Mouse (Mus musculus) hindbrain, embryonic 16.5 days (tissue): ENCODE measurements around the gene Heg1. TPM values are rescaled to one million over a fixed set of nuclear protein-coding genes. Genes with fewer than 3 reads are reported as not detected.

ENCODE experiments used
- ATAC-seq: fragments of 200-750 bp; cut with Nextera tagmentation; 2 replicates; pipeline ENCODE4 v1.8.0; 2017; ENCODE audit warnings: moderate TSS enrichment, moderate library complexity
- H3K27ac ChIP-seq: fragments of 300-500 bp; sonication (generic); 2 replicates; pipeline ENCODE4 v1.5.1; 2014; ENCODE audit warnings: low read depth, mild to moderate bottlenecking, control low read depth, low read length, moderate library complexity
- H3K27me3 ChIP-seq: fragments of 300-500 bp; sonication (generic); replicated peaks from 2 replicates; pipeline ENCODE4 v1.6.1; 2014; ENCODE audit warnings: low read length; ENCODE audit not compliant: control insufficient read depth, insufficient read depth
- H3K36me3 ChIP-seq: fragments of 300-500 bp; sonication (generic); 2 replicates; pipeline ENCODE4 v1.6.1; 2014; ENCODE audit warnings: mild to moderate bottlenecking, low read length, moderate library complexity, mixed read lengths; ENCODE audit not compliant: control insufficient read depth, insufficient read depth
- H3K4me1 ChIP-seq: fragments of 300-500 bp; sonication (generic); 2 replicates; pipeline ENCODE4 v1.6.1; 2014; ENCODE audit warnings: low read depth, low read length; ENCODE audit not compliant: control insufficient read depth, insufficient read depth
- H3K4me2 ChIP-seq: fragments of 300-500 bp; sonication (generic); 2 replicates; pipeline ENCODE4 v1.6.1; 2014; ENCODE audit warnings: mild to moderate bottlenecking, low read length, control low read depth, moderate library complexity
- H3K4me3 ChIP-seq: fragments of 300-500 bp; sonication (generic); 2 replicates; pipeline ENCODE4 v1.5.1; 2014; ENCODE audit warnings: mild to moderate bottlenecking, low read length, control low read depth, moderate library complexity
- H3K9ac ChIP-seq: fragments of 300-500 bp; sonication (generic); 2 replicates; pipeline ENCODE4 v1.6.1; 2014; ENCODE audit warnings: low read depth, mild to moderate bottlenecking, control low read depth, low read length, moderate library complexity
- H3K9me3 ChIP-seq: fragments of 300-500 bp; sonication (generic); 2 replicates; pipeline ENCODE4 v1.6.1; 2014; ENCODE audit warnings: mild to moderate bottlenecking, low read length, moderate library complexity; ENCODE audit not compliant: control insufficient read depth
- WGBS: fragments of 180-500 bp; shearing (Covaris S2); extraction: QIAGEN DNeasy Blood & Tissue Kit; methylation state at CpG from one replicate; pipeline ENCODE4 v1.1.7; 2014; 5-methylcytosine and 5-hydroxymethylcytosine counted together
- polyA plus RNA-seq: library from polyadenylated mRNA; unstranded; fragments of >200 nt; fragmentation: Nextera tagmentation; extraction: Ambion mirVana; gene quantifications from 2 replicates; pipeline ENCODE4 v1.2.1, GENCODE M21; 2015

Gene Heg1
- polyA plus RNA-seq, 1 experiment from 2014 or later = 7.2 TPM

- Histone ChIP-seq H3K27ac (peak overlapping the region; percentile 77), H3K4me2 (no peak overlapping the region), H3K36me3 (no peaks in the 10 kb centered on the region), H3K27me3 (no peaks in the 10 kb centered on the region), H3K4me1 (peaks cover 11% of the 10 kb centered on the region), H3K9me3 (no peaks in the 10 kb centered on the region), H3K4me3 (no peak overlapping the region), H3K9ac (no peak overlapping the region)
- WGBS = 80% methylated on average over 6 of the region's 6 CpGs
- ATAC-seq = no peak
Observed at GRCm38 (mm10) chr16:33733864-33734263, 49.7 kb downstream of the Heg1 start.

GRCm38 (mm10) chr16:33734545-33734944, 50.4 kb downstream of the Heg1 start:
- Histone ChIP-seq H3K27ac (peak overlapping the region; percentile 77), H3K4me1 (peaks cover 13% of the 10 kb centered on the region), H3K4me3 (no peak overlapping the region), H3K4me2 (no peak overlapping the region), H3K9ac (0 out of 2 replicates have a peak overlapping the region, but pooled peaks have one; percentile 13), H3K9me3 (no peaks in the 10 kb centered on the region), H3K36me3 (no peaks in the 10 kb centered on the region), H3K27me3 (no peaks in the 10 kb centered on the region)
- ATAC-seq = peak; percentile 86
- 17% methylated on average over 10 of the region's 10 CpGs for WGBS

- WGBS = 56% methylated on average over 5 of the region's 5 CpGs
- Histone ChIP-seq H3K4me2 (no peak overlapping the region), H3K4me1 (peaks cover 15% of the 10 kb centered on the region), H3K36me3 (no peaks in the 10 kb centered on the region), H3K27me3 (no peaks in the 10 kb centered on the region), H3K9me3 (no peaks in the 10 kb centered on the region), H3K27ac (peak overlapping the region; percentile 77), H3K9ac (no peak overlapping the region; the same call in 1 of the 2 replicates), H3K4me3 (no peak overlapping the region)
- ATAC-seq = no peak
Observed at GRCm38 (mm10) chr16:33735238-33735637, 51.1 kb downstream of the Heg1 start.

GRCm38 (mm10) chr16:33735791-33736190, 51.6 kb downstream of the Heg1 start:
- H3K9me3 ChIP-seq = no peaks in the 10 kb centered on the region
- no peak for ATAC-seq
- WGBS = 44% methylated on average over 5 of the region's 5 CpGs
- no peak overlapping the region for H3K4me3 ChIP-seq
- H3K4me2 ChIP-seq = no peak overlapping the region
- H3K9ac ChIP-seq = no peak overlapping the region
- H3K27ac ChIP-seq = peak overlapping the region; percentile 77; the same call in 1 of the 2 replicates
- H3K4me1 ChIP-seq = peaks cover 15% of the 10 kb centered on the region
- H3K36me3 ChIP-seq = no peaks in the 10 kb centered on the region
- no peaks in the 10 kb centered on the region for H3K27me3 ChIP-seq

GRCm38 (mm10) chr16:33736746-33737145, 52.6 kb downstream of the Heg1 start:
- Histone ChIP-seq H3K36me3 (no peaks in the 10 kb centered on the region), H3K27ac (no peak overlapping the region), H3K4me1 (peaks cover 18% of the 10 kb centered on the region), H3K9ac (no peak overlapping the region), H3K9me3 (no peaks in the 10 kb centered on the region), H3K4me3 (no peak overlapping the region), H3K27me3 (no peaks in the 10 kb centered on the region), H3K4me2 (no peak overlapping the region)
- no peak for ATAC-seq
- 67% methylated on average over 6 of the region's 6 CpGs for WGBS

- WGBS = 80% methylated on average over 7 of the region's 7 CpGs
- no peak for ATAC-seq
- peaks cover 18% of the 10 kb centered on the region for H3K4me1 ChIP-seq
- H3K27me3 ChIP-seq = no peaks in the 10 kb centered on the region
- H3K36me3 ChIP-seq = no peaks in the 10 kb centered on the region
- H3K27ac ChIP-seq = no peak overlapping the region
- H3K4me2 ChIP-seq = no peak overlapping the region
- no peaks in the 10 kb centered on the region for H3K9me3 ChIP-seq
- no peak overlapping the region for H3K9ac ChIP-seq
- no peak overlapping the region for H3K4me3 ChIP-seq
Observed at GRCm38 (mm10) chr16:33738949-33739719, 55.0 kb downstream of the Heg1 start.

- no peak overlapping the region for H3K4me3 ChIP-seq
- H3K36me3 ChIP-seq = no peaks in the 10 kb centered on the region
- H3K4me1 ChIP-seq = peaks cover 14% of the 10 kb centered on the region
- no peak overlapping the region for H3K27ac ChIP-seq
- 26% methylated on average over 3 of the region's 3 CpGs for WGBS
- no peak overlapping the region for H3K9ac ChIP-seq
- no peaks in the 10 kb centered on the region for H3K27me3 ChIP-seq
- H3K4me2 ChIP-seq = no peak overlapping the region
- no peaks in the 10 kb centered on the region for H3K9me3 ChIP-seq
- peak; percentile 74 for ATAC-seq
Observed at GRCm38 (mm10) chr16:33739802-33740201, 55.6 kb downstream of the Heg1 start.

- no peaks in the 10 kb centered on the region for H3K27me3 ChIP-seq
- no peak overlapping the region for H3K4me3 ChIP-seq
- H3K36me3 ChIP-seq = no peaks in the 10 kb centered on the region
- ATAC-seq = no peak
- 47% methylated on average over 6 of the region's 6 CpGs for WGBS
- H3K9ac ChIP-seq = no peak overlapping the region
- H3K4me2 ChIP-seq = no peak overlapping the region
- H3K9me3 ChIP-seq = no peaks in the 10 kb centered on the region
- H3K27ac ChIP-seq = no peak overlapping the region
- peaks cover 11% of the 10 kb centered on the region for H3K4me1 ChIP-seq
Observed at GRCm38 (mm10) chr16:33740416-33740815, 56.2 kb downstream of the Heg1 start.

GRCm38 (mm10) chr16:33741795-33742194, 57.6 kb downstream of the Heg1 start:
- Histone ChIP-seq H3K27ac (no peak overlapping the region), H3K36me3 (no peaks in the 10 kb centered on the region), H3K4me3 (no peak overlapping the region), H3K27me3 (no peaks in the 10 kb centered on the region), H3K9ac (no peak overlapping the region), H3K4me1 (peaks cover 6% of the 10 kb centered on the region), H3K9me3 (no peaks in the 10 kb centered on the region), H3K4me2 (no peak overlapping the region)
- no peak for ATAC-seq
- 51% methylated on average over 5 of the region's 5 CpGs for WGBS
